Mouse (Mus musculus) layer of hippocampus, postnatal 10 days (tissue): ENCODE data around the gene Ces1a. TPM values are rescaled to one million over a fixed set of nuclear protein-coding genes. Genes with fewer than 3 reads are reported as not detected.

Experiments
- DNase-seq, 2 experiments: peaks; one replicate each; pipeline ENCODE4 v3.0.0; 2021; ENCODE audit warnings: low spot score in 2 of 2
- total RNA-seq, 2 experiments: library from RNA; stranded (reverse); gene quantifications; 2 replicates each; pipeline ENCODE4 v1.2.3; 2021

Ces1a gene
- total RNA-seq, 2 experiments from 2014 or later: not detected

DNA sequence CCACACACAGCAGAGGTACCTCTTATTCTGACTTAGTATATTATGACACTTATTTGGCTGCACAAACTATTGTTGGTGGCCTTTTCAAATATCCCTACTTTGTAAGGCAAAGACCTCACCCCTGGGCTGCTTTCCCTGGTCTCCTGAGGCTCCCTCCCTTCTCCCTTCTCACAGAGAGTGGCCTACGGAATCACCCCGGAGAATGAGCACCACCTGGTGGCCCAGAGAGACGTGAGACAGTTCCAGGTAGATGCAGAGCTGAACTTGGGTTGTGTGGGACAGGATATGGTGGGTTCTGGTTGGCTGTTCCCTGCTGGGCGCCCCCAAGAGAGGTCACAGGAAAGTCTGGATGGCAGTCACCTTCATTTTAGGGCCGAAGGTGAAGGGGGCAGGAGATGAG, 51.2 kb downstream of the Ces1a start:
- DNase-seq: peak; percentile 60 to 71

DNA sequence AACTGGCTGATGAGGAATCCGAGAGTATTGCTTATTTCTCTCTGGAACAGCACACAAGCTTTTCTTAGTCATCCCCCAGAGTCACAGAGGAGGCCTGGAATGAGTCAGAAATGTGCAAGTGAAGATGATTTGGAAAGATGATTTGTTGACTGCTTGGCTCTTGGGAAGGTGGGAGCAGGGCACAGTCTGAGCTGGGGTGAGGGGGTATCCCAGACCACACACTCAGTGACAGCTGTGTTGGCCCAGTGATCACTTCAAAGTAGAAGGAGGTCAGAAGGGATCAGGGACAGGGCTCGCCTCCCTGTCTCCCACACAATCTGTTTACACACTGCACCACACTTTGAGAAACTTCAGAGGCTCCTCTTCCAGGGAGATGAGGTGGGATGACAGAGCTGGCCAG, 63.6 kb downstream of the Ces1a start:
- no peak for DNase-seq

DNA sequence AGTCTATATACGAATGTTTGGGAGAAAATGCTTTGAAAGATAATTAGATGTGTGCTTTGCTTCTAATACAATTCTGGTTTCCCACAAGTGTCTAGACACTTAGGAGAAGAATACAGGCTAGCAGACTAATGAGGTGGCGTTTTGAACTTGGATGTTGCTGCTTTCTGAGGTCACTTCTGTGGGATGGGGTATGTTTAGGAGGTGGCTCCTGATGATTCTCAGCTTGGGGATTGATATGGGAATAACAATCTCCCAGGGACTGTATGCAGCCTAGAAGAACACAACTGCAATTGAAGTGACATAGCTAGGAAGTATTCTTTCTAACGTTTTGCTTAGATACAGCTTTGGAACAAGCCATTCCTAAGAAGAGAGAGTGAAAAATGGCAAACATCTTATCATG, 65.5 kb downstream of the Ces1a start:
- DNase-seq: no peak

DNA sequence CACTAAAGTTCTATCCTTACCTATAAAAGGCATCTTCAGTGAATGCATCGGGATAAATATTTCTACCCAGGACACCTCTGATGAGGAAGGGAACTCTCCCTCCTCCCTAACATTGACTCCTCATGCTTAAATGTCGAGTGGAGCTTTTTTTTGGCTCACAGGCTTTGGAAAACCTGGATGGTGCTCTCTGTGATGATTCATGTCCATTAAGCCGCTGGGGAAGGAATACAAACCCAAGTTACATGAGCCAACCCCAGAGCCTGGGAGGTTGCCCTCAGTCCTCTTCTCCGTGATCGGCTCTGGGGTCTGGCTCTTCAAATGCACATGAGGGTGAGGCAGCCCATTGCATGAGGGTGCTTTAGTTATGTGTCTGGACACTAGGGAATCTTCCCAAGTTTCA, 71.3 kb downstream of the Ces1a start:
- DNase-seq: no peak

DNA sequence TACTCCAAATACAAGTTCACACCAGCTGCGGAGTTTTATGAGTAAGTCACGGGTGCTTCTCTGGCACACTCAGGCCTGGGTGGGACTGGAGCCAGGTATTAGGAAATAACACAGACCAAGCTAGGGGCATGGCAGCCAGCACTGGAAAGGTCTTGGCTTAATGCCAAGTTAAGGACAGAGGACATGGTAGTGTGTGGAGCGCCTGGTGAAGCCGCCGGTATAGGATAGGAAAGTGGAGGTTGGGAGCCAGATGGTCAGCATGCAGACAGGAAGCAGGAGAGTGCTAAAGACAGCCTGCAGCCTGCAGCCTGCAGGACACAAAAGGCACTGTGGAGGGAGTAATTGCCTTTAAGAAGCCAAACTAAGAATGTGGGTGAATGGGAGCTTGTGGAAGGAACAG, 75.0 kb downstream of the Ces1a start:
- DNase-seq: peak; percentile 31 to 43

Other genes with a start within 250 kb of the Ces1a start
- gene Mmp2, start 220.9 kb downstream of the Ces1a start, total RNA-seq: 10 to 100 TPM in 1 of 2 experiments, 1 to 10 TPM in 1; 7.5 to 10.6 TPM
- 10 to 100 TPM in 1 of 2 experiments, 1 to 10 TPM in 1; 8.1 to 11.1 TPM for gene Lpcat2, start 192.9 kb downstream of the Ces1a start, total RNA-seq
- gene Capns2, start 146.8 kb downstream of the Ces1a start, total RNA-seq: 1 to 10 TPM; 1.0 to 1.8 TPM
- under 1 TPM; 0.22 to 0.34 TPM for gene Slc6a2, start 88.1 kb downstream of the Ces1a start, total RNA-seq
- gene Ces1b, start 31.8 kb upstream of the Ces1a start, total RNA-seq: not detected
- not detected for gene Ces1c, start 83.1 kb upstream of the Ces1a start, total RNA-seq
- gene Ces1d, start 149.6 kb upstream of the Ces1a start, total RNA-seq: not detected
- not detected for gene Ces1e, start 181.4 kb upstream of the Ces1a start, total RNA-seq
- gene Ces1f, start 231.6 kb upstream of the Ces1a start, total RNA-seq: not detected